9 mouse cellular contexts compared by ENCODE assay signal in the genomic region with DNA sequence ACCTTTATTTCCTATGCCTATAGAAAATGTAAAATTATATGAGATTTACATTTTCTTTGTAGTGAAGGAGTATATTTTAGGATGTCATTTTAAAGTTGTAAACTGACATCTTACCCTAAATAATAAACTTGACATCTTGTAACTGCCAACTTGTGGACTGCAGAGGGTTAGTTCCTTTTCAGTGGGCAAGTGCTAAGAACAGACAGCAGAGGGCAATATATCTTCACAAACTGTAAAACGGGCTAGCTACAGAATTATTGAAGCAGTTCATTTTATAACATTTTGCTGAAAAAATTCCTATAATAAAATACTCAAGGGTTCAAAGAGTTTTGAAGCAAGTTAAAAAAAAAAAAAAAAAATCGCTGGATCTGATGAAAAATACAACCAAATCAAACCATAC. TPM values are rescaled to one million over a fixed set of nuclear protein-coding genes. Genes with fewer than 3 reads are reported as not detected.
DNase-seq lines count a peak whose midpoint lies in the region; TF ChIP-seq lines count a peak whose summit lies in the region.
"Had no signal": no experiment of that assay in that cellular context is flagged by ENCODE, and none has a peak within 500 bp of the region (broad histone marks: within the 10 kb centered on the region; RNA-seq: fewer than 3 reads in every experiment).

No protein-coding gene starts in this region.

- peak; percentile 87 for TF ChIP-seq CTCF in layer of hippocampus, adult 2 months (conservative IDR thresholded peaks at IDR 0.05)

- DNase-seq in cerebellum, adult 9-10 months, result peak; percentile 51
- DNase-seq in cerebellum, adult 11 months, result no peak
- no peak for DNase-seq in layer of hippocampus, adult 2 months (ENCODE audit: low spot score in 2 of 2)
- no peak for DNase-seq in layer of hippocampus, adult 11-12 months (ENCODE audit: low spot score)
- peak; percentile 13 for DNase-seq in R1 (ENCODE audit: low read depth, low spot score)
- DNase-seq in lung, postnatal 25 days (ENCODE audit: low spot score), result peak; percentile 5
- DNase-seq in gastrocnemius, adult 8-10 months (ENCODE audit: low spot score in 2 of 2), result no peak
- DNase-seq in yolk sac, embryonic 10.5 days (ENCODE audit: low spot score), result no peak
- DNase-seq: gastrocnemius, postnatal 36 days had no signal

- H3K27ac ChIP-seq in layer of hippocampus, adult 2 months, result no peak overlapping the region

- no peak overlapping the region for H3K4me3 ChIP-seq in layer of hippocampus, adult 2 months

RNA-seq across cellular contexts. Expression of a gene that starts 40.4 kb away (rescaled TPM):
- total RNA-seq in layer of hippocampus, adult 2 months (2021), result 100 to 1,000 TPM; 134 to 135 TPM
- 10 to 100 TPM; 39.0 to 46.3 (median 39.9) TPM for total RNA-seq in gastrocnemius, adult 8-10 months (2022)

RNA-seq across cellular contexts. Expression of a gene that starts 41.2 kb away (rescaled TPM):
- total RNA-seq in layer of hippocampus, adult 2 months (2021), result 10 to 100 TPM; 66.8 to 80.3 TPM
- 10 to 100 TPM; 19.2 to 30.0 (median 22.7) TPM for total RNA-seq in gastrocnemius, adult 8-10 months (2022)

Comparison
In these comparisons a context has a peak if more than half of its experiments do, and no peak if none do; other contexts are left out.
1. DNase-seq: peak in cerebellum, adult 9-10 months (single experiment), R1 (single experiment) and lung, postnatal 25 days (single experiment); none in cerebellum, adult 11 months (single experiment), layer of hippocampus, adult 2 months (0 of 2), layer of hippocampus, adult 11-12 months (single experiment), gastrocnemius, adult 8-10 months (0 of 2) and yolk sac, embryonic 10.5 days (single experiment).